Mouse (Mus musculus): ENCODE measurements around the gene Prdm15. TPM values are rescaled to one million over a fixed set of nuclear protein-coding genes. Genes with fewer than 3 reads are reported as not detected.

The Prdm15 gene
- 1 to 10 TPM; 4.2 to 7.7 TPM for total RNA-seq (2021)

- peak; percentile 88 to 95 for DNase-seq
- intact Hi-C loops (cut with DNase I), result loop anchor here (1.0 to 2.0 kb wide), 3 partner anchors 45 to 109 kb away; no protein-coding TSS in a partner anchor
Measured at GRCm38 (mm10) chr16:97851741-97852319, at the start of gene Prdm15. TSS of gene Prdm15 (minus strand) at chr16:97851850.

- intact Hi-C loops (cut with DNase I), result loop anchor here (2.0 kb wide), 1 partner anchor 47 kb away; the partner anchor contains the start of gene Prdm15
- DNase-seq, result peak; percentile 67 to 76
Measured at GRCm38 (mm10) chr16:97897346-97898024, 45.8 kb upstream of the Prdm15 start.

DNA sequence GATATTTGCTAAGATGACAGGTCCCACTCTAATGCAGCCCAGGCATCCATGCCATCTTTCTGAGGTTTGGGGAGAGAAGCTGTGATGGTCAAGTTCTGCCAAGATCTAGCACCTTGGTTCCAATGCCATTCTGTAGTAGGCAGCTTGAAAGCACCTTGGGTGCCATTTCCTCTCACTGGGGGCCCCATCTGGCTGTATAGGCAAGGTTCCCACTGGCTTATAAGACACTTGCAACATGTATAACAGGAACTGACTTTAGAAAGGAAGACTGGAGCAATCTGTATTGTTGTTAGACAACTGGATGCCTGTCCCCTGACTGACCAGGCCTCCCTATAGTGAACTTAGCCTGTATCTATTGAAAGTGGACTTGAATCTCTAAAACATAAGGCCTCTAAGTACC, 36.1 kb upstream of the Prdm15 start:
- intact Hi-C loops (cut with DNase I), result no loop called here
- no peak for DNase-seq

DNA sequence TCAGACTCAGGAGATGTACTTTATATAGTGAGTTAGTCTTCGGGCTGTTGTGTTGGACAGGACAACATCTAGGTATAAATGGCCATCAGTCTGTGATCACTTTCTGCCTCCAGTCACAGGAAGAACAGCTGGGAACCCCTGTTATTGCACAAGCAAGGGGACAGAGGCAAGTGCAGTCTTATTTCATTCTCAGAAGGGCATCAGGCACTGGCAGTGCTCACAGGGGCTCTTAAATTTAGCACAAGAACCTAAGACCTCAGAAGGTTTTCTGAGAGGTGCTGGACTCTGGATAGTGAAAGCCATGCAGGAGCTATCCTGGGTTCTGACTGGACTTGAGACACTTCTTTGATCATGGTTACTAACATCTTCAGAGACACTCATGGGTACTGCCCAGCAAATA, 32.0 kb upstream of the Prdm15 start:
- no peak for DNase-seq
- intact Hi-C loops (cut with DNase I), result loop anchor here (5.0 kb wide), 1 partner anchor 39 kb away; no protein-coding TSS in a partner anchor

DNA sequence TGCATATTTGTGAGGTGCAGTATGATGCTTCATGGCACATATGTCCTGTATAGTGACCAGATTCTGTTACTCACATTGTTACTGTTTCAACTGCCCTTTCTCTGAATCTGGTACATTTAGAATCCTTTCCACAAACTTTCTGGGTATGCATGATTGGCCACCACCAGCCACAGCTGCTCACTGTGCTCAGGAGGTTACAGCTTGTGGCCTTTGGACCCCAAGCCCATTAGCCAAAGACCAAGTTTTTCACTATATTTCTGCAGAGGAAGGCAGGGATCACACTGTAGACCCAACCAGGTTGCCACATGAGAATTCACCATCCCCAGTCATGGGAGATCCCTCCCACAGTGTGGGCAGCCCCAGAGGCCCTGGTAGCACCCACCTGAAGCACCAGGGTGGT, 31.2 kb upstream of the Prdm15 start:
- intact Hi-C loops (cut with DNase I), result loop anchor here (5.0 kb wide), 1 partner anchor 39 kb away; no protein-coding TSS in a partner anchor
- no peak for DNase-seq

GRCm38 (mm10) chr16:97879134-97879533, 27.5 kb upstream of the Prdm15 start:
- intact Hi-C loops (cut with DNase I), result loop anchor here (1.0 kb wide), 1 partner anchor 74 kb away; no protein-coding TSS in a partner anchor

DNA sequence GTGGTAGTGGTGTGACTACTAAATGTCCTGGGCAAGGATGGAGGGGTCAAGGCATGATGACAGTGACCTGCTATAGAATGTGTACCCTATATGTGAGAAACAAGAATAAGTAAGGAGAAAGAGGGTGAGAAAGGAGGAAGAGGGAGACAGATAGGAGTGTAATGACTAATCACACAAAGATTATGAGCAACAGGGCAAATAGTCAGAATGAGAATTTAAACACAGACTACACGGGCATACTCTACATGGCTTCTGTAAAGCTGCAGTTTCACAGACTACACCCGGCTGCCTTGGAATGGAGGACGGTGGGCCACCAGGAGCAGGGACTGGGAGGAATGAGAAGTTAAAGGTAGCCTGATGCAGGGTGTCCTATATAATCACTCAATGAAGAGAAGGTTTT, 25.9 kb upstream of the Prdm15 start:
- DNase-seq, result no peak
- intact Hi-C loops (cut with DNase I), result no loop called here

More at GRCm38 (mm10) chr16:97879134-97879533, 27.5 kb upstream of the Prdm15 start:
- peak; percentile 43 to 69 for DNase-seq

DNA sequence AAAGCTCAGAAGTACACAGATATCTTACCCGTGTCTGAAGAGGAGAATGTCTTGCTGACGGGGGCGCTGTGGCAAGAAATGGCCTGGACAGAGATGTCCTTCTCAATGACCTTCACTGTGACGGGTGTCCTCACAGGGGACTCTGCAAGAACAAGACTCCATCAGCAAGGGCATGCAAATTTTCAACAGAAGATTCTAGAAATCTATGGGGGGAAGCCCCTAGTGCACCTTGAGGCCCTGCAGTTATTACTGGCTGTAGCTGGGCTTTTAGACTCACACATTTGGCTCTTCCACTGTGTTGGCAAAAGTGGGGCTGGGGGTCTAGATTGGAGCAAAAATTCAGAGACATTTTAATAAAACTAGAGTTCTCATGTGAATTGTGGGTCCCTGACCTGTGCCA, 23.5 kb upstream of the Prdm15 start:
- intact Hi-C loops (cut with DNase I), result no loop called here
- DNase-seq, result no peak

GRCm38 (mm10) chr16:97874376-97874775, 22.7 kb upstream of the Prdm15 start:
- DNase-seq, result no peak
- intact Hi-C loops (cut with DNase I), result no loop called here

DNA sequence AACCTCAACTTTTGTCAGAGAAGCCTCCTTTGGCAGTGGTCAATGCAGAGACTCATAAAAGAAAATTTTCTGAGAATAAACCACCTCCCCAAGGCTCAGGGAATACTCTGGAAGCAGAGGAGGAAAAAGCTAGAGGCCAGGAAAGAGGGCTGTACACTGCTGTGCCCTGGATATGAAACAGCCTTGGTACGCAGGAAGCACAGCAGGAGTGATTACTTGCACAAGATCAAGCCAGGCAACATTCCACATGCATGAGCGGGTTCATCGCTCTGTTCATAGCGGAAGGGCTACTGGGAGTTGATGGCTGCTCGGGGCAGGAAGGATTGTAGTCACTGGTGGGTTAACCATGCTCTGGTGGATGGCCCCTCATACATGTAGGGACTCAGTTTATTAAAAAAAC, 21.0 kb upstream of the Prdm15 start:
- intact Hi-C loops (cut with DNase I), result no loop called here
- no peak for DNase-seq

GRCm38 (mm10) chr16:97869193-97870102, 17.8 kb upstream of the Prdm15 start:
- DNase-seq, result no peak
- intact Hi-C loops (cut with DNase I), result no loop called here

GRCm38 (mm10) chr16:97863932-97864467, 12.3 kb upstream of the Prdm15 start:
- DNase-seq, result no peak
- intact Hi-C loops (cut with DNase I), result no loop called here

GRCm38 (mm10) chr16:97856050-97856449, 4.4 kb upstream of the Prdm15 start:
- DNase-seq, result no peak
- intact Hi-C loops (cut with DNase I), result no loop called here

DNA sequence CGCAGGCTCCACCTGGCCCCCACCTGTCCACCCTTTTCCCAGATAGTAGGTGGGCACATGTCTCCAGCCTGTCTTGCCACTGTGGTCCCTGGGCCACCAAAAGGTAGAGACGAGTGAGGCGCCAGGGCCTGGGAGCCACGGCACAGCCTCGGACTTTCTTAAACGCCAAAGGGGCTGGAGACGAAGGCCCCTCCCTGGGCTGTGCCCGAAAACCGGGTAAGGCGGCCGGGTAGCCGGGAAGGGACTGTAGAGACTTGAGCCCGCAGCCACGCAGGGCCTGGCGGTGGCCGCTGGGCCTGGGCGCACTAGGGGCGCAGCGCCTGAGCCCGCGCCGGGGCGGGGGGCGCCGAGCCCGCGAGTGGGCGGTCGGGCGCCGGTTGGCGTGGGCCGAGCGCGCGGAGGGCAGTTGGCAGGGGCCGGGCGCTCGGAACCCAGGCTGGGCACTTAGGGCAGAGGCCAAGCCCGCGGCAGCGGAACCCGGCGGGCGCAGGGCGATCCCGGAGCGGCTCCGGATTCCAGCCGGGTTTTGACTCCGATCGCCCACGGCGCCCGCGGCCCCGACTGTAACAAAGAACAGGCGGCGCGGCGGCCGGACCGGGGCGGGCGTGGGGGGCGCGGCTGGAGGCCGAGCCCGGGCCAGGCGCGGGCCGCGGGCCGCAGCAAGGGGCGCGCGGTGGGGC, 449 bp downstream of the Prdm15 start:
- peak; percentile 87 to 95 for DNase-seq
- intact Hi-C loops (cut with DNase I), result loop anchor here (1.0 to 2.0 kb wide), 3 partner anchors 46 to 110 kb away; no protein-coding TSS in a partner anchor

GRCm38 (mm10) chr16:97850667-97851060, 986 bp downstream of the Prdm15 start:
- no peak for DNase-seq
- intact Hi-C loops (cut with DNase I), result loop anchor here (1.0 to 2.0 kb wide), 3 partner anchors 46 to 110 kb away; no protein-coding TSS in a partner anchor

DNA sequence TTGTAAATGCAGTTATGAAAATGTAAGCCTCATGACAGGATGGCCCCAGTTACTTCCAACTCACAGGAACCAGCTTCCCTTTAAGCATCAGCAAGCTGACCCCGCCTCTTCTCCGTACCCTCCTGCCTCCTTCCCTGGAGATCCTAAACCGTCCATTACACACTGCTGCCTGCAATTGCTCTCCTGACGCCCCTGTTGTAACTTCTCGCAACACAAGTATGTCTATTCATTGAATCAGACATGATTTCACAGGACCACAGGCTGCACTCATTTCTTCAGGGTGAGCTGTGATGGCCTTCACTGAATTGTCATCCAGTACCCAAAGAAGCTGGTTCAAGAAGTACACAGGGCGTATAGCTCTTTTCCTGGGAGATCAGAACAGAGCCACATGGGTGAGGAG, 2.8 kb downstream of the Prdm15 start:
- intact Hi-C loops (cut with DNase I), result loop anchor here (5.0 kb wide), 1 partner anchor 148 kb away; the partner anchor contains the start of gene B230307C23Rik
- no peak for DNase-seq

DNA sequence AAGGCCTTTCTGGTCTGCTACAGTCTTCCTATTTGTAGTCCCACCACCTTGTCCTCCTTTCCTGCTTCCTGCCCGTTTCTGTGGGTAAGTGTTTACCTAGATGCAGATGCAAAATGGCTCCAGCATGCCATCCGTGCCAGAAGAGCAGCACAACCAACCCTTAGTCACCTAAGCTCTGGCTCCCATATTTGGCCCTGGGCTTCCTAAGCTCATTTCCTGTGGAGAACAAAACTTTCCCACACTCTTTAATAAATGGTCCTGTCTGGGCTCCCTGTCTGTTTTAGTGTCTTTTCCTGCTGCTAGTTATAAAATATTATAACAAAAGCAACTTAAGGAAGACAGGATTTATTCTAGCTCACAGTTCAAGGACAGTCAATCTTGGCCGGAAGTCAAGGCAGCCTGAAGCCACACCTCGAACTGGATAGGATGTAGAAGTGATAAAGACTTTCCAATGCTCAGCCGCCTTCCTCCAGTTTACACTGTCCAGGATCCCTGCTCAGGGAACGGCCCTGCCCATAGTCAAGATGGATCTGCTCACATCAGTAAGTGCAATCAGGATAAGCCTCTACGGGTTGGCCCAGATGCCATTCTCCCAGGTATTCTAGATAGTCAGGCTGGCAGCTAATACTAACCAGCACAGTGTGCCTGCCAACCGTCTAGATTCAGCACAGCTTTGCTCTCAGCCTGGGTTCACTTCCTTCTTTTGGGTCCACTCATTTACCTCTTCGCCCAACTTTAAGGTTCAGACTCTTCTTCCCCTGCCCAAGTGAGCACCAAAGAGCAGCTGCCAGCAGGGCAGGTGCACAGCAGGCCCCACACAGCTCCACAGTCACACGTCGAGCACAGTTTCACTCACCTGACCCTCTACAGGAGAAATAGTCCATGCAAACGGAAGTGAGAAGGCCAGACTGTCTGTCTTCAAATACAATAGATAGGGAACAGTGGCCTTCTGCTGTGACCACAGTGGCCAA, 6.4 kb downstream of the Prdm15 start:
- DNase-seq, result peak in 1 of 2 experiments; percentile 11
- intact Hi-C loops (cut with DNase I), result loop anchor here (5.0 kb wide), 1 partner anchor 152 kb away; the partner anchor contains the start of gene B230307C23Rik

- intact Hi-C loops (cut with DNase I), result no loop called here
- DNase-seq, result no peak
Measured at GRCm38 (mm10) chr16:97832154-97832553, 19.5 kb downstream of the Prdm15 start.

- intact Hi-C loops (cut with DNase I), result no loop called here
- no peak for DNase-seq
Measured at GRCm38 (mm10) chr16:97828207-97828606, 23.4 kb downstream of the Prdm15 start.

All from heart, postnatal 36 days (tissue).